Mouse (Mus musculus) liver (tissue): ENCODE results near the gene BC004004.
A peak's percentile ranks its signal among the peaks of the same experiment; 100 is the strongest.

Experiments used
- DNase-seq: peaks from one replicate; pipeline ENCODE4 v3.0.0-alpha.2; 2020; ENCODE audit warnings: mixed read lengths

Gene BC004004

DNA sequence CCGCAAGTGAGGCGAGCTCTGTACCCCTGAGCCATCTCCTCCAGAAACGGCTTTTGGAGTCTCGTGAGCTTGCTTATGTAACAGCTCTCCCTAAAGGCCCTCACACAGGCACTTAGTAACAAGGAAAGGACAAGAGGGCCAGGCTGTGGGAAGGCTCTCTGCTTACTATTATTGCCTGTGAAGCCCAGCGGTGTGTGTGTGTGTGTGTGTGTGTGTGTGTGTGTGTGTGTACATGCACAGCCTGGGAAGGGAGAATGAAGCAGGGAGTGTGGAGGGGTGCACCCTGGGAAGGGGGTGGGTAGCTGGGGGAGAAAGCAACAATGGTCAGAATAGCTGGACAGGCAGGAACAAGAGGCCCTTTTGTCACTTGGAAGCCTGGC is 86.9 kb downstream of the BC004004 start:
- DNase-seq, result no peak

DNA sequence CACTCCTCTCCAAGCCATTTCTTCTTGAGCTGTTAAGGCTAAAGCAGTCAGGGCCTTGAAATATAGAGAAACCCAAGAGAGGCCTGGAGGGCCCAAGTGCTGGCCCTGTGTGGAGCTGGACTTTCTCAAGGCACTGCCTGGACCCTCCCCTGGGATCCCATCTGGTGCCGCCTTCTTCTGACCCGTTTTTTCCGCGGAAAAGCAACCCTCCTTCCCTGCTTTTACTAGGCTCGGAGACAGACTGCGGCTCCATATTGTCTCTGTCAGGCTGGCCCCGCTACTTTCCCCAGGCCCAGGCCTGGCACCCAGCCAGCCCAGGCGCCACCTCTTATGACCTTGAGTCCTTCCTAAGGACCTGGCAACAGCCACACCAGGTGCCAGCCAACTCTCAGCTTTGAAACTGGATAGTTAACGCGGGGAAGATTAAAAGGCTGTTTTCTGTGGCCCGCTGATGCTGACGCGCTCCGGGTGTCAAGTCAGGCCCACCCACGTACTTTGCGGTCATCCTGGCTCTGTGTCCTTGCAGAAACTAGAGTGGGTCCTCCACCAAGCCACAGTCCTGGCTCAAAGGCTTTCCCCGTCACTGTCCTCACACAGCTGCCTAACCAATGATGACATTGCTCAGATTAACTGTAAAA is 87.4 kb downstream of the BC004004 start:
- no peak for DNase-seq

DNA sequence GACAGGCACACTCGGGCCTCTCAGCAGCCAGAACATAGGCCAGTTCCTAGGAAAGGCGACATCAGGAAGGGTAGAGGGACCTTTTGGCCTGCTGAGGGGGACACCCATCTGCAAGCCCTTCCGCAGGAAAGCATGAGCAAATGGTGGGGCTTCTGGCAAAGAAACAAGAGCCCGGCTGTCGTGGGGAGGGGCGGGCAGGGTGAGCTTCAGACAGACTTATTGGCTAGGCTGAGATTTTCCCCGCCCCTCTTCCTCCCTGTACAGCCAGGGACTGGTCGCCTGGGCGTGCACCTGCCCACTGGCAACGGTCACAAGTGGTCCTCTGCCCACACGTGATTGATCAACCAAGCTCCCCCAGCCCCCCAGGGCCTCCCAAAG is 87.9 kb downstream of the BC004004 start:
- DNase-seq, result peak; percentile 74

GRCm38 (mm10) chr17:29356882-29357281 is 88.3 kb downstream of the BC004004 start:
- no peak for DNase-seq

GRCm38 (mm10) chr17:29358928-29359327 is 90.3 kb downstream of the BC004004 start:
- no peak for DNase-seq

- DNase-seq, result peak; percentile 39
Measured at GRCm38 (mm10) chr17:29360761-29361221, 92.2 kb downstream of the BC004004 start, which contains the start of gene Fgd2. Fgd2 (plus strand) TSS chr17:29360914.

GRCm38 (mm10) chr17:29361982-29362691 is 93.5 kb downstream of the BC004004 start:
- no peak for DNase-seq

DNA sequence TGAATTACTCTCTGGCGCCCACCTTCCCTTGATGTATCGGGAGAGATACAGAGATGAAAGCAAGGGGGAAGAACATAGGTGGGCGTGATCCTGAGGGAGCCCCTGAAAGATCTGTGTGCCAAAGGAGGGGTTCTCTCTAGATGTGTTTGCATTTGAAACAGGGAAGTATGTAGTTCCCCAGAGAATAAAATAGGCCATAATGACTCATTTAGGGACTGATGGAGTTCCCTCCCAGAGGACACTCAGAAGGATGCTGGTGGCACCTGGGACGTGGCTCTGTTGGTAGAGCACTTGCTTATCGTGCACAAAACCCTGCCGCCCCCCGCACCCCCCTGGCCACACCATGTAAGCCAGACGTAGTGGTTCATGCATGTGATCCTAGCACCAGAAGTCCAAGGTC is 94.5 kb downstream of the BC004004 start:
- no peak for DNase-seq
